18 mouse cellular contexts compared by ENCODE assay signal in the genomic region with DNA sequence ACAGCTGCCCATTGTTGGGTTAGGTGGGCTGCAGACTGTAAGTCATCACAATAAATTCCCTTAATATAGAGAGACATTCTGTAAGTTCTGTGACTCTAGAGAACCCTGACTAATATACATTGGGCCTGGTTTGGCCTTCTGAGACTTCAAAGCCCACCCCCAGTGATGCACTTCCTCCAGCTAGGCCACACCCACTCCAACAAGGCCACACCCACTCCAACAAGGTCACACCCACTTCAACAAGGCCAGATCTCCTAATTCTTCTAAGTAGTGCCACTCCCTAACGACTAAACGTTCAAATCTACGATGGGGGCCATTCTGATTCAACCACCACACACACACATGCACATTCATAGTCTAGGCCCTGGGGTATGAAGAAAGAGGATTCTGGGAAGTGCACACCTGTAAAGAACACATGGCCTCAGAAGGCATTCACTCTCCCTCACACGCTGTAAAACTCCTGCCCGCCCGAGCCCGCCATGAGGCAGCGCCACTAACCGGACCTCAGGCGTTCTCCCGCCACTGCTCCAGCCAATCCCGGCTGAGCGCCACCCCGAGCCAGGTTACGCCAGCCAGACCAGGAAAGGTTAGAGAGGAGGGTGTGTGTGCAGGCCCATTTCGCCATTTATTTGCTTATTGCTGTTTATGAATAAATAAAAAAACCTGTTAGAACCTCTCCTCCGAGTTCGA.
"Had no signal": no experiment of that assay in that cellular context is flagged by ENCODE, and none has a peak within 500 bp of the region (broad histone marks: within the 10 kb centered on the region; RNA-seq: fewer than 3 reads in every experiment).

No protein-coding gene starts in this region.

- H3K36me3 ChIP-seq: limb, embryonic 13.5 days; liver, embryonic 12.5 days; liver, embryonic 15.5 days; lung, embryonic 15.5 days had no signal

- H3K4me1 ChIP-seq: limb, embryonic 13.5 days; liver, embryonic 12.5 days; liver, embryonic 15.5 days; lung, embryonic 15.5 days had no signal

- H3K9ac ChIP-seq: limb, embryonic 13.5 days; liver, embryonic 12.5 days; liver, embryonic 15.5 days; lung, embryonic 15.5 days had no signal

- DNase-seq: kidney, adult 18-20 months; kidney, adult 9 months; kidney, postnatal 25 days; layer of hippocampus, adult 9-11 months; liver; lung, adult 18-20 months; lung, postnatal 10 days; lung, postnatal 36 days; midbrain, embryonic 14.5 days; thymus, postnatal 25 days had no signal

- H3K9me3 ChIP-seq: liver, embryonic 15.5 days; lung, embryonic 15.5 days had no signal

- H3K4me3 ChIP-seq: layer of hippocampus, adult 2 months; left cerebral cortex, adult 2 months; limb, embryonic 13.5 days; liver, embryonic 12.5 days; liver, embryonic 15.5 days; lung, embryonic 15.5 days had no signal

- ATAC-seq: liver, embryonic 12.5 days had no signal

- H3K27ac ChIP-seq: kidney, postnatal 0 days; layer of hippocampus, adult 2 months; left cerebral cortex, adult 2 months; limb, embryonic 13.5 days; liver, embryonic 12.5 days; liver, embryonic 15.5 days; lung, embryonic 15.5 days had no signal

- H3K27me3 ChIP-seq: limb, embryonic 13.5 days; liver, embryonic 12.5 days; liver, embryonic 15.5 days; lung, embryonic 15.5 days had no signal

- H3K4me2 ChIP-seq: limb, embryonic 13.5 days; liver, embryonic 12.5 days; liver, embryonic 15.5 days; lung, embryonic 15.5 days; midbrain, embryonic 11.5 days had no signal
